Comparison of ENCODE assay signal across 10 mouse cellular contexts in the genomic region with DNA sequence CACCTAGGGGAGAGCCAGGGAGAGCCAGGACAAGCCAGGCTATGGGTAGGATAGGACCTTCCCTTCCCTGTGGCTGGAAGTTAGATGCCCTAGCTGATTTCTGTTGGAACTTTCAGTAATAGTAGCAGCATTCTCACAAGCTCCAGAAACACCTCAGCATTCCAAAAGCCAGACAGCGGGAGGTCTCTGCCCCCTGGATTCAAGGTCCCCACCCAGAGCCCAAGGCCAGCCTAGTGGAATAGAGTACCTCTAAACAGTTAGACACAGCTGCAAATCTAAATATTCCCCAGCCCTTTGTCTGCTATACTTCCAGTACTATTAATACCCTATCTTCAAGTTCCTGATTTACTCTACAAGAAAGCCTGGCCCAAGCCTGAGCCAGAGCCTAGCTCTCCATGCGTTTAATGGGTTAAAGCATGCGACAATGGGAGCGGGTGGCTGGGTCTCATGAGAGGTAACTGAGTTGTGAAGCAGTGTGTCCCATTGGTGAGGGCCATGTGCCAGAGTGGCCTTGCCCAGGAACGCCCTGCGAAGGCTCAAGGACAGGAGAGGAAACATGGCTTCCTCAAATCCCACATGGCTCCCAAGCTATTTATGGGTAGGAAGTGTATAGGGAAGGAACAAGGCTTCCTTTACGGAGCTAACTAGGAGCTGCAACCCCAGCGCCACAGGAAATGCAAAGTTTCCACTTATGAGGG. TPM values are rescaled to one million over a fixed set of nuclear protein-coding genes. Genes with fewer than 3 reads are reported as not detected.
DNase-seq lines count a peak whose midpoint lies in the region; ATAC-seq and TF ChIP-seq lines count a peak whose summit lies in the region.
"Had no signal": no experiment of that assay in that cellular context is flagged by ENCODE, and none has a peak within 500 bp of the region (broad histone marks: within the 10 kb centered on the region; RNA-seq: fewer than 3 reads in every experiment).

No protein-coding gene starts in this region.

- no peak overlapping the region for H3K27ac ChIP-seq in liver, postnatal 0 days (ENCODE audit: low read depth)
- peak overlapping the region; percentile 73 for H3K27ac ChIP-seq in heart, embryonic 10.5 days
- H3K27ac ChIP-seq in kidney, embryonic 14.5 days (ENCODE audit: low read depth, low read length) = peak overlapping the region; percentile 51; the same call in 1 of the 2 replicates
- peak overlapping the region; percentile 24 for H3K27ac ChIP-seq in stomach, postnatal 0 days (replicated peaks)

- no peak overlapping the region for H3K9ac ChIP-seq in liver, postnatal 0 days (replicated peaks)
- H3K9ac ChIP-seq in kidney, embryonic 14.5 days (ENCODE audit: low read depth, low read length) = no peak overlapping the region
- no peak overlapping the region for H3K9ac ChIP-seq in stomach, postnatal 0 days (ENCODE audit: low read length)

- H3K27me3 ChIP-seq in liver, postnatal 0 days (ENCODE audit: insufficient read depth, low read length) = no peaks in the 10 kb centered on the region
- H3K27me3 ChIP-seq in heart, embryonic 10.5 days (ENCODE audit: insufficient read depth, poor library complexity, severe bottlenecking) = no peaks in the 10 kb centered on the region
- no peaks in the 10 kb centered on the region for H3K27me3 ChIP-seq in kidney, embryonic 14.5 days (ENCODE audit: control insufficient read depth, insufficient read depth, low read length)
- no peaks in the 10 kb centered on the region for H3K27me3 ChIP-seq in stomach, postnatal 0 days (ENCODE audit: control insufficient read depth, insufficient read depth, low read length)

- ATAC-seq in liver, postnatal 0 days = peak; percentile 40; the same call in 1 of the 2 replicates
- no peak for ATAC-seq in kidney, embryonic 14.5 days (ENCODE audit: low FRiP score, low TSS enrichment)
- ATAC-seq in stomach, postnatal 0 days (ENCODE audit: low FRiP score, low TSS enrichment) = peak; percentile 8; the same call in 1 of the 2 replicates

- no peaks in the 10 kb centered on the region for H3K36me3 ChIP-seq in liver, postnatal 0 days (replicated peaks; ENCODE audit: insufficient read depth, low read length)
- peaks cover 17% of the 10 kb centered on the region; the same call in 1 of the 2 replicates for H3K36me3 ChIP-seq in heart, embryonic 10.5 days
- peaks cover 9% of the 10 kb centered on the region; the same call in 1 of the 2 replicates for H3K36me3 ChIP-seq in kidney, embryonic 14.5 days (ENCODE audit: control insufficient read depth, insufficient read depth, low read length)
- H3K36me3 ChIP-seq in stomach, postnatal 0 days (ENCODE audit: control insufficient read depth, insufficient read depth, low read length) = no peaks in the 10 kb centered on the region

- TF ChIP-seq EP300 in liver, postnatal 0 days (IDR thresholded peaks at IDR 0.05; ENCODE audit: low read depth) = peak; percentile 24; the same call in 1 of the 2 replicates
- no peak for TF ChIP-seq EP300 in stomach, postnatal 0 days (optimal IDR thresholded peaks at IDR 0.05)

- no peak overlapping the region for H3K4me3 ChIP-seq in liver, postnatal 0 days (ENCODE audit: low read depth, low read length)
- H3K4me3 ChIP-seq in heart, embryonic 10.5 days = no peak overlapping the region
- H3K4me3 ChIP-seq in kidney, embryonic 14.5 days (ENCODE audit: low read length) = no peak overlapping the region
- no peak overlapping the region for H3K4me3 ChIP-seq in stomach, postnatal 0 days (ENCODE audit: low read depth, low read length)
- H3K4me3 ChIP-seq: myocyte had no signal

- no peak for DNase-seq in liver, postnatal 0 days
- DNase-seq in liver = no peak
- DNase-seq in heart, embryonic 10.5 days (ENCODE audit: low spot score) = no peak
- no peak for DNase-seq in stomach, postnatal 0 days (ENCODE audit: low spot score)
- no peak for DNase-seq in thymus, adult 18-20 months
- no peak for DNase-seq in ovary, postnatal 14 days (ENCODE audit: low spot score)
- no peak for DNase-seq in thymus, postnatal 0 days (ENCODE audit: low spot score)
- DNase-seq: right cerebral cortex, postnatal 25 days had no signal

- H3K4me2 ChIP-seq in liver, postnatal 0 days (ENCODE audit: low read depth, low read length) = no peak overlapping the region
- H3K4me2 ChIP-seq in kidney, embryonic 14.5 days (replicated peaks; ENCODE audit: low read depth, low read length) = no peak overlapping the region
- H3K4me2 ChIP-seq in stomach, postnatal 0 days (replicated peaks; ENCODE audit: low read depth) = no peak overlapping the region

- 60% methylated on average over 8 of the region's 8 CpGs for WGBS in liver, postnatal 0 days (ENCODE audit: insufficient replicate concordance)
- 57% methylated on average over 8 of the region's 8 CpGs for WGBS in heart, embryonic 10.5 days
- 78% methylated on average over 8 of the region's 8 CpGs for WGBS in kidney, embryonic 14.5 days
- WGBS in stomach, postnatal 0 days = 70% methylated on average over 8 of the region's 8 CpGs

- H3K9me3 ChIP-seq in liver, postnatal 0 days (ENCODE audit: low read length) = no peaks in the 10 kb centered on the region
- H3K9me3 ChIP-seq in heart, embryonic 10.5 days = no peaks in the 10 kb centered on the region
- H3K9me3 ChIP-seq in kidney, embryonic 14.5 days (ENCODE audit: control insufficient read depth, low read length) = no peaks in the 10 kb centered on the region
- H3K9me3 ChIP-seq in stomach, postnatal 0 days (ENCODE audit: control insufficient read depth, low read length) = no peaks in the 10 kb centered on the region

- no peak for TF ChIP-seq CTCF in liver, postnatal 0 days (IDR thresholded peaks at IDR 0.05; ENCODE audit: low read depth)
- TF ChIP-seq CTCF in stomach, postnatal 0 days (IDR thresholded peaks at IDR 0.05; ENCODE audit: low read depth) = no peak

- H3K4me1 ChIP-seq in liver, postnatal 0 days (ENCODE audit: insufficient read depth) = 0 out of 2 replicates have a peak, but pooled peaks cover 4% of the 10 kb centered on the region
- peaks cover 66% of the 10 kb centered on the region for H3K4me1 ChIP-seq in heart, embryonic 10.5 days
- peaks cover 46% of the 10 kb centered on the region for H3K4me1 ChIP-seq in kidney, embryonic 14.5 days (ENCODE audit: control insufficient read depth, insufficient read depth, low read length)
- H3K4me1 ChIP-seq in stomach, postnatal 0 days (replicated peaks; ENCODE audit: control insufficient read depth, insufficient read depth) = peaks cover 4% of the 10 kb centered on the region; the same call in 1 of the 2 replicates

RNA-seq across cellular contexts. Expression of a gene that starts 15.3 kb away (rescaled TPM):
- polyA plus RNA-seq in liver, postnatal 0 days (2015; fragmentation: Nextera tagmentation; extraction: Ambion mirVana) = 8.0 and 9.7 TPM in 2 replicates
- 54.9 and 97.0 TPM in 2 replicates for polyA plus RNA-seq in heart, embryonic 10.5 days (2016; fragmentation: Nextera tagmentation; extraction: Ambion mirVana)
- 45.1 and 82.2 TPM in 2 replicates for polyA plus RNA-seq in kidney, embryonic 14.5 days (2014; fragmentation: Nextera tagmentation; extraction: Ambion mirVana)
- 43.4 and 47.2 TPM in 2 replicates for polyA plus RNA-seq in stomach, postnatal 0 days (2015; fragmentation: Nextera tagmentation; extraction: Ambion mirVana)
- 25.4 and 27.8 TPM in 2 replicates for polyA plus RNA-seq in thymus, postnatal 0 days (2015; fragmentation: Nextera tagmentation; extraction: Ambion mirVana)

RNA-seq across cellular contexts. Expression of a gene that starts 15.3 kb away (rescaled TPM):
- 15.8 and 22.6 TPM in 2 replicates for polyA plus RNA-seq in liver, postnatal 0 days (2015; fragmentation: Nextera tagmentation; extraction: Ambion mirVana)
- 143 and 257 TPM in 2 replicates for polyA plus RNA-seq in heart, embryonic 10.5 days (2016; fragmentation: Nextera tagmentation; extraction: Ambion mirVana)
- 169 and 322 TPM in 2 replicates for polyA plus RNA-seq in kidney, embryonic 14.5 days (2014; fragmentation: Nextera tagmentation; extraction: Ambion mirVana)
- 96.3 and 99.0 TPM in 2 replicates for polyA plus RNA-seq in stomach, postnatal 0 days (2015; fragmentation: Nextera tagmentation; extraction: Ambion mirVana)
- 56.0 and 57.0 TPM in 2 replicates for polyA plus RNA-seq in thymus, postnatal 0 days (2015; fragmentation: Nextera tagmentation; extraction: Ambion mirVana)
